Mouse (Mus musculus) liver, postnatal 0 days (tissue): ENCODE measurements around the gene Ctf1. TPM values are rescaled to one million over a fixed set of nuclear protein-coding genes. Genes with fewer than 3 reads are reported as not detected.
A peak's percentile ranks its signal among the peaks of the same experiment; 100 is the strongest.

Source experiments
- ATAC-seq: fragments of 200-750 bp; cut with Nextera tagmentation; 2 replicates; pipeline ENCODE4 v1.8.0; 2017; ENCODE audit warnings: mild to moderate bottlenecking, moderate library complexity
- DNase-seq: peaks from one replicate; pipeline ENCODE4 v3.0.0-alpha.2; 2016
- H3K27ac ChIP-seq: fragments of 300-500 bp; sonication (generic); 2 replicates; pipeline ENCODE4 v1.5.1; 2014; ENCODE audit warnings: antibody characterized with exemption, moderate library complexity, mild to moderate bottlenecking, low read depth
- H3K27me3 ChIP-seq: fragments of 300-500 bp; sonication (generic); 2 replicates; pipeline ENCODE4 v1.6.1; 2014; ENCODE audit warnings: low read length, control low read depth, mixed read lengths; ENCODE audit not compliant: insufficient read depth
- H3K36me3 ChIP-seq: fragments of 300-500 bp; sonication (generic); replicated peaks from 2 replicates; pipeline ENCODE4 v1.6.1; 2014; ENCODE audit warnings: mild to moderate bottlenecking, control low read depth, low read length, moderate library complexity, mixed read lengths; ENCODE audit not compliant: insufficient read depth
- H3K4me1 ChIP-seq: fragments of 300-500 bp; sonication (generic); 2 replicates; pipeline ENCODE4 v1.6.1; 2014; ENCODE audit warnings: antibody characterized with exemption, mild to moderate bottlenecking, control low read depth; ENCODE audit not compliant: insufficient read depth
- H3K4me2 ChIP-seq: fragments of 300-500 bp; sonication (generic); 2 replicates; pipeline ENCODE4 v1.6.1; 2014; ENCODE audit warnings: low read depth, mild to moderate bottlenecking, low read length, moderate library complexity, mixed read lengths
- H3K4me3 ChIP-seq: fragments of 300-500 bp; sonication (generic); 2 replicates; pipeline ENCODE4 v1.5.1; 2014; ENCODE audit warnings: low read depth, low read length
- H3K9ac ChIP-seq: fragments of 300-500 bp; sonication (generic); replicated peaks from 2 replicates; pipeline ENCODE4 v1.6.1; 2014; ENCODE audit warnings: mild to moderate bottlenecking, moderate library complexity
- H3K9me3 ChIP-seq: fragments of 300-500 bp; sonication (generic); 2 replicates; pipeline ENCODE4 v1.6.1; 2016; ENCODE audit warnings: mild to moderate bottlenecking, control low read depth, low read length, mixed read lengths
- CTCF ChIP-seq: sonication (generic); IDR thresholded peaks from 2 replicates; pipeline ENCODE4 v1.5.1; 2016; ENCODE audit warnings: antibody characterized with exemption, low read depth
- EP300 ChIP-seq: IDR thresholded peaks from 2 replicates; pipeline ENCODE4 v1.6.1; 2016; ENCODE audit warnings: antibody characterized with exemption, low read depth, mild to moderate bottlenecking
- WGBS: fragments of 180-500 bp; shearing (Covaris S2); extraction: QIAGEN DNeasy Blood & Tissue Kit; methylation state at CpG from one replicate; pipeline ENCODE4 v1.1.7; 2014; ENCODE audit not compliant: insufficient replicate concordance; 5-methylcytosine and 5-hydroxymethylcytosine counted together
- polyA plus RNA-seq: library from polyadenylated mRNA; unstranded; fragments of >200 nt; fragmentation: Nextera tagmentation; extraction: Ambion mirVana; gene quantifications from 2 replicates; pipeline ENCODE4 v1.2.1, GENCODE M21; 2015

Ctf1 gene
- polyA plus RNA-seq, 1 experiment from 2014 or later, result 7.9 TPM

DNA sequence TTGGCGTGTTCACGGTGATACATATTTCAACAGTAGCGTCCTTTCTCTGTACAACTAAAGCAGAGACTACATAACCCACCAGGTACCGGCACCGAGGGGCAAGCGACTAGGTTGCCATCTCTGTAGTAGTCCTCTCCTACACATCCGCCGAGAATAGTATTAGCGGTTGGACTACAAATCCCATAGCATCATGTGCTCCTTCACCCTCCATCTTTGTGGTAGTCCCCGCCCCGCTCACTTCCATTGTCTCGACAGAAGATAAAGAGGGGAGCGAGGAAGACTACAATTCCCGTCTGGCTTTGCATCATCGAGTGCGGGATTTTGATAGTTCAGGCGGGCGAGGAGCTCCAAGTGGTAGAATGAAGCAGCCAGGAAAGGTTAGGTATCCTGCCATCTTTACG lies 32.7 kb downstream of the Ctf1 start:
- Histone ChIP-seq H3K4me3 (peak overlapping the region; percentile 65), H3K27ac (peak overlapping the region; percentile 78), H3K9me3 (no peaks in the 10 kb centered on the region), H3K4me2 (peak overlapping the region; percentile 99), H3K9ac (peak overlapping the region; percentile 62), H3K4me1 (peaks cover 19% of the 10 kb centered on the region), H3K27me3 (no peaks in the 10 kb centered on the region), H3K36me3 (peaks cover 7% of the 10 kb centered on the region)
- under 1% methylated on average over 19 of the region's 19 CpGs for WGBS
- no peak for TF ChIP-seq CTCF
- TF ChIP-seq EP300, result no peak; the same call in none of the 2 replicates
- DNase-seq, result peak; percentile 89
- peak; percentile 87 for ATAC-seq

DNA sequence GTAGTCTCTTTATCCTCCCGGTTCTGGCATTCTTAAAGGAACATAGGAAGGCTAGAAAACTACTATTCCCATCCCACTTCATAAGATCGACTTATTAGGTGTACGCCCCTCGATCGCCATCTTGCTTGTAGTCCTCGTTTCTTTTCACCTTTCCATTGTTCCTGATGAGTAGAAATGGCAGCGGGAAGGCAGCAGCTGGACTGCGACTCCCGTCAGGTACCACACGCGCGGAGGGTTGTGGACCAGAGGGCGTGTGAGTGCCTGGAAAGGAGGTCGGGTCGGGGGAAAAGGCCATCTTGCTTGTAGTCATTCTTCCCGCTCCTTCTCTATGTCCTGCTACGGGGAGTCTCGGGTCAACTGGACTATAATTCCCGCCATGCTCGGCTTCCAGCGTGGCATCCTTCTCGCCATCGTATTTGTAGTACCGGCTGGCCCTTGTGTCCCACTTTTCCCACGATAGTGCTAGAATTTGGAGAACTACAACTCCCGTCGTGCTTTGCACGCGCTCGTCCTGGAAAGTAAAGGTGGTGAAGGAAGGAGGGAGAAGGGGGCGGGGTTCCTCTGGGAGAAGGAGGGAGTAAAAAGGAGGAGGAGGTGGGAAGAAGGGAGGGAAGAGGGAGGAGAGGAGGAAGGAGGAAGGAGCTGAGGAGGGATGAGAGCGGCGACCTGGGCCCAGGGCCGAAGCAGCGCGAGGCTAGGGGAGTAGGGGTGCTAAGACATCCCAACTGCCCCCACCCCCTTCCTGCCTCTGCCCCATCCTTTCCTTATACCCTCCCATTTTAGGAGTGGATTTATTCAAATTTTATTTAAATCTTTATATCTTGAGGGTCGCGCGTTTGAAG lies 33.3 kb downstream of the Ctf1 start:
- Histone ChIP-seq H3K36me3 (peaks cover 9% of the 10 kb centered on the region), H3K4me3 (peak overlapping the region; percentile 65), H3K27ac (peak overlapping the region; percentile 78), H3K9me3 (no peaks in the 10 kb centered on the region), H3K4me2 (peak overlapping the region; percentile 99), H3K9ac (peak overlapping the region; percentile 62), H3K27me3 (no peaks in the 10 kb centered on the region), H3K4me1 (peaks cover 19% of the 10 kb centered on the region)
- DNase-seq (peak; percentile 88), ATAC-seq (peak; percentile 90)
- under 1% methylated on average over 37 of the region's 39 CpGs for WGBS
- TF ChIP-seq CTCF, result no peak

DNA sequence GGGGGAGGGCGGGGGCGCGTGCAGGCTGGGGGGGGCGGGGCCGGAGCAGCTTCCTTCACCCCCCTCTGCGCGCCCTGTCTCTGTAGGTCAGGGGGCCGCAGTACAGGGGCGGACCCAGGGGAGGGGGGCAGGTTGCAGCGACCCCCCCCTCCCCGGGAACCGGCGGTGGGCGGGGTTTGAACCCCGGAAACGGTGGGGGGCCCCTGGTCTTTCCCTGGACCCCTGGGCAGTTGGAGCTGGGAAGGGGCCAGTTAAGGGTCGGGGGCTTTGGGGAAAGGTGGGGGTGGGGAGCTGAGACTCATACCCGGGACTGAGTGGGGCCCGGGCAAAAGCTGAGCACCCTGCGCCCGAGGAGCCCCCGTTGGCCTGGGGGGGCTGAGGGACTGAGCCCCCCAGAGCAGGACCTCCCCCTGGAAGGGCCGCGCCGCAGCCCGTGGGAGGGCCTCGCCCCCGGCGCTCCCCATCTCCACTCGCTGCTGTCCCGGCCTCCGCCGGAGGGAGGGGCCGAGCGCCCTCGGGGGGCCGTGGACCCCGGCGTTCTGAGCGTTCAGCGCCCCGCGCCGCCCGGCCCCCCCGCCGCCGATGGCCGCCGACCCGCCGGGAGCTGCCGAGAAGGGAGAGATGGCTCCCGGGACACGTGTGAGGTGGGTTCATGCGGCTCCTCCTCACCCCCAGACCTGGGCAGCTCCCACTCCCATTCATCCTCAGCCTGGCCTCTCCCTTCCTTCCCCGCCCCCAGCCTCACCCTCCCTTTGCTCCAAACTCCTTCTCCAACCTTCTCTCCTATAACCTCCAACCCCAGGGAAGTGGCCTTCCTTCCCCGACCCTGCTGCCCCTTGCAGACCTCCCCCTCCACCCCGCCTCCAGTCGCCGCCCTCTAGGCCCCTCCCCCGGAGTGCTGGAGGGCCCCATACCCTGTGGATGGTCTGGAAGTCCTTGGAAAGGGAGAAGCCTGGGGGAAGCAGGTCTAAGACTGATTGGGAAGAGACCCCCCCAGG lies 34.3 kb downstream of the Ctf1 start:
- Histone ChIP-seq H3K9me3 (no peaks in the 10 kb centered on the region), H3K27ac (no peak overlapping the region), H3K4me1 (peaks cover 19% of the 10 kb centered on the region), H3K27me3 (no peaks in the 10 kb centered on the region), H3K4me3 (peak overlapping the region; percentile 65), H3K36me3 (peaks cover 14% of the 10 kb centered on the region), H3K9ac (peak overlapping the region; percentile 62), H3K4me2 (peak overlapping the region; percentile 99)
- no peak for ATAC-seq
- DNase-seq, result peak; percentile 31
- 4% methylated on average over 27 of the region's 62 CpGs for WGBS
- TF ChIP-seq EP300 (no peak), CTCF (no peak)

DNA sequence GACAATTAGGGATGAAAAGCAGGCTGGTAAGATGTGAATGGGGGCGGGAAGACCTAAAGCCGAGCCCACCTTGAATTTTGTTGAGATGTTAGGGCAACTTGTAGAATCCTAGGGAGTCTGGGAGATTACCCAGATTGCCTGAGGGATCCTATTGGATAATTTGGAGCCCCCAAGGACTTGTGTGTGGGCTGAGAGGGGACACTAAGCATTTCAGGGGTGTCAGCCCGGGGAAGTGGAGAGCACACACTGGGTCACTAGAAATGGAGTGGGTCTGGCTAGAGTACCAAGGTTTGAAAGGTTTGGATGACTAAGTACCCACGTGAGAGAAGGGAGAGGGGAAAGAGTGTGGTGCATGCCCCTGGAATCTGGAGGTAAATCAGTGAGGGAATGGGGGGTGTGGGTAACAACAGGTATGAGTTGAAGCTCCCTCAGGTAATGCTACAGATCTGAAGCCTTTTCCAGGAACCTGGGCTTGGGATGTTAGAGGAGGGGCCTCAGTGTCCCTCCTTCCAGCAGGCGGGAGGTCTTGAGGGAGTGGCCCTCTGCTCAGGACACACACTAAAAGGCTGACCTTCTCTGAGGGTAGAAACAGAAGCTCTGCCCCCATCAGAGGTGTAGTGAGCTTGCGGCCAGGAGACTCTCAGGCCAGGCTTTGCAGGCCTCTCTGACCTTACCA lies 35.2 kb downstream of the Ctf1 start:
- Histone ChIP-seq H3K36me3 (peaks cover 14% of the 10 kb centered on the region), H3K4me2 (no peak overlapping the region; the same call in 1 of the 2 replicates), H3K27ac (no peak overlapping the region), H3K4me1 (peaks cover 19% of the 10 kb centered on the region), H3K27me3 (no peaks in the 10 kb centered on the region), H3K9ac (no peak overlapping the region), H3K4me3 (no peak overlapping the region), H3K9me3 (no peaks in the 10 kb centered on the region)
- no peak for TF ChIP-seq EP300
- TF ChIP-seq CTCF, result no peak
- WGBS, result 74% methylated on average over 6 of the region's 6 CpGs
- DNase-seq (no peak), ATAC-seq (no peak)

DNA sequence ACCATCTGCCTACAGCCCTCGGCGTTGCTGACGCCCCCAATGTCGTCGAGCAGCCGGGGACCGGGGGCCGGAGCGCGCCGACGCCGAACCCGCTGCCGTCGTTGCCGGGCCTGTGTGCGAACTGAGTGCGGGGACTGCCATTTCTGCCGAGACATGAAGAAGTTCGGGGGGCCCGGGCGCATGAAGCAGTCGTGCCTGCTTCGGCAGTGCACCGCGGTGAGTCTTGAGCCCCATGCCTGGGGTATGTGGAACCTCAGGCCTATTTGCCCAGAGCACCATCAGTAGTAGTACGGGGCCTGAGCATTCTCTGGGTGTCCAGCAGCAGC lies 35.7 kb downstream of the Ctf1 start:
- no peak overlapping the region for H3K4me2 ChIP-seq
- no peak for TF ChIP-seq CTCF
- TF ChIP-seq EP300, result no peak
- DNase-seq (no peak), ATAC-seq (no peak)
- H3K9me3 ChIP-seq, result no peaks in the 10 kb centered on the region
- peaks cover 19% of the 10 kb centered on the region for H3K4me1 ChIP-seq
- no peak overlapping the region for H3K9ac ChIP-seq
- peaks cover 17% of the 10 kb centered on the region for H3K36me3 ChIP-seq
- WGBS, result 95% methylated on average over 28 of the region's 28 CpGs
- H3K27ac ChIP-seq, result no peak overlapping the region
- no peak overlapping the region for H3K4me3 ChIP-seq
- H3K27me3 ChIP-seq, result no peaks in the 10 kb centered on the region
